Mouse (Mus musculus) lung, postnatal 0 days (tissue): ENCODE results near the gene Ankrd40.

Source experiments
- CTCF ChIP-seq: IDR thresholded peaks from 2 replicates; pipeline ENCODE4 v1.5.1; 2016; ENCODE audit warnings: antibody characterized with exemption, mild to moderate bottlenecking
- EP300 ChIP-seq: IDR thresholded peaks from 2 replicates; pipeline ENCODE4 v1.6.1; 2016; ENCODE audit warnings: antibody characterized with exemption, mild to moderate bottlenecking, control low read depth

- TF ChIP-seq CTCF: peak; percentile 7; the same call in 1 of the 2 replicates
- no peak for TF ChIP-seq EP300
Measured at GRCm38 (mm10) chr11:94336551-94336950, 8.8 kb downstream of the Ankrd40 start.
